ENCODE assay signal across 14 mouse cellular contexts in the genomic region with DNA sequence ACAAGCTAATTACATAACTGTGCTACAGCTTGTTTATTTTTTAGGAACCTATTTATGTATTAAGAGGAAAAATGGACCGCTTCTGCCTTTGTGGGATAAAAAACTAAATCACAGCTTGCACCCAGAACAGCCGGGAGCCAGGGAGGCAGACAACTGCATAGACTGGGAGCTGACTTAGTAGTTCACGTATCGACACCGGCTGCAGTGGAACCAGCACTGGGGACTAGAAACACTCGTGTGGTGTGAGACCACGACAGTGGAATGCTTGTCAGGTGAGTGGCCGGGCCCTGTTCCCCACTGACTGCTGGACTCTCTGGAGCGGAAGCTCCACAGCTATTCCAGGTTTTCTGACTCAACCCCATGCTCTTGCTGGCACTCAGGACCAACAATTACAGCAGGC. TPM values are rescaled to one million over a fixed set of nuclear protein-coding genes. Genes with fewer than 3 reads are reported as not detected.
A peak's percentile ranks its signal among the peaks of the same experiment; 100 is the strongest.
DNase-seq lines count a peak whose midpoint lies in the region; ATAC-seq lines count a peak whose summit lies in the region.
"Had no signal": no experiment of that assay in that cellular context is flagged by ENCODE, and none has a peak within 500 bp of the region (broad histone marks: within the 10 kb centered on the region; RNA-seq: fewer than 3 reads in every experiment).

No protein-coding gene starts in this region.

- 0 out of 2 replicates have a peak, but pooled peaks have one; percentile 26 for ATAC-seq in cerebellum, adult (ENCODE audit: insufficient number of reproducible peaks, low FRiP score, low TSS enrichment)
- 0 out of 2 replicates have a peak, but pooled peaks have one; percentile 34 for ATAC-seq in kidney, embryonic 14.5 days (ENCODE audit: low FRiP score, low TSS enrichment)
- peak; percentile 13; the same call in 1 of the 2 replicates for ATAC-seq in neural tube, embryonic 11.5 days (ENCODE audit: insufficient read depth, low FRiP score, low TSS enrichment)
- ATAC-seq in inflammation-experienced regulatory T-cells, adult 6 months: no peak

- 87% methylated on average over 9 of the region's 9 CpGs for WGBS in kidney, embryonic 14.5 days
- WGBS in neural tube, embryonic 11.5 days: 87% methylated on average over 9 of the region's 9 CpGs

- 0 out of 2 replicates have a peak, but pooled peaks cover 4% of the 10 kb centered on the region for H3K4me1 ChIP-seq in kidney, embryonic 14.5 days (ENCODE audit: control insufficient read depth, insufficient read depth, low read length)
- H3K4me1 ChIP-seq in neural tube, embryonic 11.5 days (ENCODE audit: control insufficient read depth, insufficient read depth, low read length): no peaks in the 10 kb centered on the region
- H3K4me1 ChIP-seq: embryonic facial prominence, embryonic 12.5 days had no signal

- H3K4me3 ChIP-seq in kidney, embryonic 14.5 days (ENCODE audit: low read length): no peak overlapping the region
- no peak overlapping the region for H3K4me3 ChIP-seq in neural tube, embryonic 11.5 days (ENCODE audit: low read depth, low read length)
- H3K4me3 ChIP-seq: embryonic facial prominence, embryonic 12.5 days; erythroblast, embryonic 14.5 days; heart, embryonic 15.5 days; limb, embryonic 10.5 days had no signal

- DNase-seq in cerebellum, adult 9-10 months: no peak
- no peak for DNase-seq in kidney, postnatal 14 days
- DNase-seq in neural tube, embryonic 11.5 days (ENCODE audit: low spot score): no peak
- no peak for DNase-seq in neural tube, embryonic 10.5 days (ENCODE audit: extremely low spot score, low spot score)
- DNase-seq in frontal cortex, postnatal 36 days (ENCODE audit: low spot score in 2 of 2): no peak

- no peak overlapping the region for H3K27ac ChIP-seq in kidney, embryonic 14.5 days (ENCODE audit: low read depth, low read length)
- H3K27ac ChIP-seq in neural tube, embryonic 11.5 days (ENCODE audit: low read depth, low read length): no peak overlapping the region
- H3K27ac ChIP-seq: embryonic facial prominence, embryonic 12.5 days; heart, embryonic 15.5 days; hindbrain, embryonic 14.5 days; limb, embryonic 10.5 days had no signal

- no peaks in the 10 kb centered on the region for H3K9me3 ChIP-seq in kidney, embryonic 14.5 days (ENCODE audit: control insufficient read depth, low read length)
- no peaks in the 10 kb centered on the region for H3K9me3 ChIP-seq in neural tube, embryonic 11.5 days (ENCODE audit: control insufficient read depth, low read length)
- H3K9me3 ChIP-seq: embryonic facial prominence, embryonic 12.5 days; heart, embryonic 15.5 days; limb, embryonic 10.5 days had no signal

- peaks cover 19% of the 10 kb centered on the region for H3K36me3 ChIP-seq in kidney, embryonic 14.5 days (ENCODE audit: control insufficient read depth, insufficient read depth, low read length)
- no peaks in the 10 kb centered on the region for H3K36me3 ChIP-seq in neural tube, embryonic 11.5 days (ENCODE audit: control insufficient read depth, insufficient read depth, low read length)

- H3K4me2 ChIP-seq in kidney, embryonic 14.5 days (replicated peaks; ENCODE audit: low read depth, low read length): no peak overlapping the region
- H3K4me2 ChIP-seq in neural tube, embryonic 11.5 days (ENCODE audit: low read depth): no peak overlapping the region
- H3K4me2 ChIP-seq: embryonic facial prominence, embryonic 12.5 days; heart, embryonic 15.5 days; hindbrain, embryonic 14.5 days had no signal

- H3K9ac ChIP-seq in kidney, embryonic 14.5 days (ENCODE audit: low read depth, low read length): no peak overlapping the region
- no peak overlapping the region for H3K9ac ChIP-seq in neural tube, embryonic 11.5 days (ENCODE audit: low read length)
- H3K9ac ChIP-seq: embryonic facial prominence, embryonic 12.5 days; heart, embryonic 15.5 days; hindbrain, embryonic 14.5 days; liver, postnatal 0 days had no signal

- no peaks in the 10 kb centered on the region for H3K27me3 ChIP-seq in kidney, embryonic 14.5 days (ENCODE audit: control insufficient read depth, insufficient read depth, low read length)
- H3K27me3 ChIP-seq in neural tube, embryonic 11.5 days (ENCODE audit: control insufficient read depth, insufficient read depth, low read length): no peaks in the 10 kb centered on the region
- H3K27me3 ChIP-seq: embryonic facial prominence, embryonic 12.5 days; heart, embryonic 15.5 days had no signal

RNA-seq across cellular contexts. Expression of gene Tgfb2, which starts 16.5 kb away (rescaled TPM):
- polyA plus RNA-seq in kidney, embryonic 14.5 days (2014; fragmentation: Nextera tagmentation; extraction: Ambion mirVana): 13.6 and 15.4 TPM in 2 replicates
- 33.6 and 36.4 TPM in 2 replicates for polyA plus RNA-seq in neural tube, embryonic 11.5 days (2014; fragmentation: Nextera tagmentation; extraction: Ambion mirVana)
- polyA plus RNA-seq in inflammation-experienced regulatory T-cells, adult 6 months (2017; shearing (Covaris generic)): under 1 TPM in 2 of 3 experiments, not detected in 1; 0.06 to 0.21 TPM
- polyA plus RNA-seq: erythroblast, embryonic 14.5 days had no signal

RNA-seq across cellular contexts. Expression of gene Rrp15, which starts 26.9 kb away (rescaled TPM):
- polyA plus RNA-seq in kidney, embryonic 14.5 days (2014; fragmentation: Nextera tagmentation; extraction: Ambion mirVana): 86.7 and 116 TPM in 2 replicates
- 59.0 and 66.4 TPM in 2 replicates for polyA plus RNA-seq in neural tube, embryonic 11.5 days (2014; fragmentation: Nextera tagmentation; extraction: Ambion mirVana)
- polyA plus RNA-seq in inflammation-experienced regulatory T-cells, adult 6 months (2017; shearing (Covaris generic)): 10 to 100 TPM; 27.0 to 33.4 (median 29.6) TPM

Comparison
In these comparisons a context has a peak if more than half of its experiments do, and no peak if none do; other contexts are left out.
1. RNA of gene Tgfb2, which starts 16.5 kb away (polyA plus RNA-seq): 33.6 to 36.4 TPM in neural tube, embryonic 11.5 days and 13.6 to 15.4 TPM in kidney, embryonic 14.5 days; 0.06 to 0.21 TPM in inflammation-experienced regulatory T-cells, adult 6 months; every median in the first group is over 10 times any median in the second.